8 mouse cellular contexts compared by ENCODE assay signal in the genomic region with DNA sequence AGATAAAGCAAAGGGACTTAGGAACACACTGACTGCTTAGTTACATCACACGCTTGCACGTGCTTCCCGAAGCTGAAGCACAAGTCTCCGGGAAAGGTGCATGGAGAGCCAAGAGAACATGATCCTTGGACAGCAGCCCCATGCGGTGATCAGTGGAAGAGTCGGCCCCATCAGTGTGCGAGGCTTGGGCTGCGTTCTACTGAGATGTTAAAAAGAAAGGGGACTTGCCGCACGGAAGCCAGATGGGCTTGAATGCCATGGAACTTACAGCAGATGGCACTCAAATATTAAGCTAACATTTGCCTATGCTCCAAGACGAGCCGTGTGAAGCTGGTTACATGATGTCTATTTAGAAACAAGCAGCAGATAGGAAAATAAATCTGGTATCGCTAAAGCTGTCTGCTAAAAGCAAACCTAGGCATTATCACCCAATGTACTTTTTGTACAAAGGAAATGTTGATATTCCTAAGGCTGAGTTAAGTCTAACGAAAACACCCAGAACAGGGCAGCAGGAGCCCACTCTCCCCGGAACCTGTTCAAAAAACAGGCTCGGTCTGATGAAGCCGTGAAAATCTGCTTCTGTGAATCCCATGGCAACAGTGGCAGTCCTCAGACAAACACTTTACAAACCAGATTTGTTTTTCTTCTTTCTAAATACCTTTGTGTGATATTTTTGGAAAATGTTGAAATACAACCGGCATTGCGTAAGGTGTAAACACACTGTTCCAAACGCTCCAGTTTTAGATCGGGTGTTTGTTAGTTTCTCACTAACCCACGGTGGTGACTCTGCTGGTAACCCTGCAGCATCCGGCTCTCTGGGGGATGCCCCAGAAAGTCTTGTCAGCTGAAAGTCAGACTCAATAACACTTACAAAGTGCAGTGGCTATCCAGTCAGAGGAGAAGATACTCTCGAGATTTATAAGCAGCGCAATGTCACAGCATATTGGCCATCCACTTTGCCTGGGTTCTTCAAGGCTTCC.
DNase-seq lines count a peak whose midpoint lies in the region; ATAC-seq and TF ChIP-seq lines count a peak whose summit lies in the region.

No protein-coding gene starts in this region.

- no peak for TF ChIP-seq POLR2A in olfactory bulb, adult 2 months (IDR thresholded peaks at IDR 0.05; ENCODE audit: insufficient read depth, low read depth, low read length)

- H3K27ac ChIP-seq in heart, embryonic 10.5 days: no peak overlapping the region
- peak overlapping the region; percentile 77 for H3K27ac ChIP-seq in forebrain, embryonic 16.5 days (ENCODE audit: low read length)
- H3K27ac ChIP-seq in olfactory bulb, adult 2 months (ENCODE audit: insufficient read depth, low read depth, low read length): 0 out of 2 replicates have a peak overlapping the region, but pooled peaks have one; percentile 1
- no peak overlapping the region for H3K27ac ChIP-seq in kidney, embryonic 14.5 days (ENCODE audit: low read depth, low read length)
- no peak overlapping the region for H3K27ac ChIP-seq in intestine, postnatal 0 days (ENCODE audit: low read depth, low read length)

- DNase-seq in heart, adult 11 months: peak; percentile 88
- DNase-seq in heart, embryonic 10.5 days (ENCODE audit: low spot score): no peak
- DNase-seq in layer of hippocampus, postnatal 25 days (ENCODE audit: extremely low spot score in 1 of 2, low spot score in 1 of 2): peak; percentile 56 to 59
- DNase-seq in kidney, postnatal 4 days: no peak

- H3K9ac ChIP-seq in forebrain, embryonic 16.5 days (replicated peaks; ENCODE audit: low read depth, low read length): peak overlapping the region; percentile 35; the same call in 1 of the 2 replicates
- no peak overlapping the region for H3K9ac ChIP-seq in kidney, embryonic 14.5 days (ENCODE audit: low read depth, low read length)
- H3K9ac ChIP-seq in intestine, postnatal 0 days (ENCODE audit: low read depth, low read length): no peak overlapping the region

- no peaks in the 10 kb centered on the region for H3K9me3 ChIP-seq in heart, embryonic 10.5 days
- no peaks in the 10 kb centered on the region for H3K9me3 ChIP-seq in forebrain, embryonic 16.5 days (ENCODE audit: control insufficient read depth, low read length)
- H3K9me3 ChIP-seq in kidney, embryonic 14.5 days (ENCODE audit: control insufficient read depth, low read length): no peaks in the 10 kb centered on the region
- no peaks in the 10 kb centered on the region for H3K9me3 ChIP-seq in intestine, postnatal 0 days (ENCODE audit: control insufficient read depth)

- WGBS in heart, embryonic 10.5 days: 84% methylated on average over 25 of the region's 25 CpGs
- WGBS in forebrain, embryonic 16.5 days: 58% methylated on average over 25 of the region's 25 CpGs
- 21% methylated on average over 25 of the region's 25 CpGs for WGBS in olfactory bulb, adult 2 months
- WGBS in kidney, embryonic 14.5 days: 86% methylated on average over 25 of the region's 25 CpGs
- 77% methylated on average over 25 of the region's 25 CpGs for WGBS in intestine, postnatal 0 days

- peak overlapping the region; percentile 32 for H3K4me2 ChIP-seq in forebrain, embryonic 16.5 days (ENCODE audit: low read length)
- H3K4me2 ChIP-seq in kidney, embryonic 14.5 days (replicated peaks; ENCODE audit: low read depth, low read length): no peak overlapping the region
- no peak overlapping the region for H3K4me2 ChIP-seq in intestine, postnatal 0 days (replicated peaks; ENCODE audit: low read depth)

- H3K4me3 ChIP-seq in heart, embryonic 10.5 days: no peak overlapping the region
- H3K4me3 ChIP-seq in forebrain, embryonic 16.5 days (replicated peaks; ENCODE audit: low read length): 0 out of 2 replicates have a peak overlapping the region, but pooled peaks have one; percentile 6
- H3K4me3 ChIP-seq in olfactory bulb, adult 2 months (ENCODE audit: insufficient read depth, low read depth, low read length): peak overlapping the region; percentile 26; the same call in 1 of the 2 replicates
- H3K4me3 ChIP-seq in kidney, embryonic 14.5 days (ENCODE audit: low read length): no peak overlapping the region
- no peak overlapping the region for H3K4me3 ChIP-seq in intestine, postnatal 0 days (ENCODE audit: low read depth, low read length)

- H3K36me3 ChIP-seq in heart, embryonic 10.5 days: no peaks in the 10 kb centered on the region
- H3K36me3 ChIP-seq in forebrain, embryonic 16.5 days (ENCODE audit: control insufficient read depth, insufficient read depth): no peaks in the 10 kb centered on the region
- H3K36me3 ChIP-seq in kidney, embryonic 14.5 days (ENCODE audit: control insufficient read depth, insufficient read depth, low read length): no peaks in the 10 kb centered on the region
- H3K36me3 ChIP-seq in intestine, postnatal 0 days (ENCODE audit: control insufficient read depth, insufficient read depth): no peaks in the 10 kb centered on the region

- no peaks in the 10 kb centered on the region for H3K27me3 ChIP-seq in heart, embryonic 10.5 days (ENCODE audit: insufficient read depth, poor library complexity, severe bottlenecking)
- H3K27me3 ChIP-seq in forebrain, embryonic 16.5 days (replicated peaks; ENCODE audit: control insufficient read depth, insufficient read depth, low read length): no peaks in the 10 kb centered on the region
- no peaks in the 10 kb centered on the region for H3K27me3 ChIP-seq in kidney, embryonic 14.5 days (ENCODE audit: control insufficient read depth, insufficient read depth, low read length)
- H3K27me3 ChIP-seq in intestine, postnatal 0 days (replicated peaks; ENCODE audit: control insufficient read depth, insufficient read depth, low read length): no peaks in the 10 kb centered on the region

- ATAC-seq in forebrain, embryonic 16.5 days: peak; percentile 95
- ATAC-seq in kidney, embryonic 14.5 days (ENCODE audit: low FRiP score, low TSS enrichment): no peak
- ATAC-seq in intestine, postnatal 0 days: no peak

- TF ChIP-seq CTCF in olfactory bulb, adult 2 months (IDR thresholded peaks at IDR 0.05; ENCODE audit: insufficient read depth, low read depth, low read length): 0 out of 2 replicates have a peak, but pooled peaks have one; percentile 30
- no peak for TF ChIP-seq CTCF in intestine, postnatal 0 days (IDR thresholded peaks at IDR 0.05; ENCODE audit: low read depth)

- H3K4me1 ChIP-seq in heart, embryonic 10.5 days: no peaks in the 10 kb centered on the region
- H3K4me1 ChIP-seq in forebrain, embryonic 16.5 days (replicated peaks; ENCODE audit: control insufficient read depth, insufficient read depth, low read length): peaks cover 8% of the 10 kb centered on the region
- H3K4me1 ChIP-seq in olfactory bulb, adult 2 months (ENCODE audit: control insufficient read depth, insufficient read depth, low read length): no peaks in the 10 kb centered on the region
- H3K4me1 ChIP-seq in kidney, embryonic 14.5 days (ENCODE audit: control insufficient read depth, insufficient read depth, low read length): no peaks in the 10 kb centered on the region
- H3K4me1 ChIP-seq in intestine, postnatal 0 days (replicated peaks; ENCODE audit: control insufficient read depth, insufficient read depth, low read length): no peaks in the 10 kb centered on the region

Comparison
In these comparisons a context has a peak if more than half of its experiments do, and no peak if none do; other contexts are left out.
1. DNase-seq: peak in heart, adult 11 months (single experiment) and layer of hippocampus, postnatal 25 days (2 of 2); none in heart, embryonic 10.5 days (single experiment) and kidney, postnatal 4 days (0 of 2).
2. H3K27ac ChIP-seq: peak in forebrain, embryonic 16.5 days (single experiment) and olfactory bulb, adult 2 months (single experiment); none in heart, embryonic 10.5 days (single experiment), kidney, embryonic 14.5 days (single experiment) and intestine, postnatal 0 days (single experiment).
3. H3K4me3 ChIP-seq: peak in forebrain, embryonic 16.5 days (single experiment) and olfactory bulb, adult 2 months (single experiment); none in heart, embryonic 10.5 days (single experiment), kidney, embryonic 14.5 days (single experiment) and intestine, postnatal 0 days (single experiment).